Mouse (Mus musculus) small intestine, adult 2 months (tissue): ENCODE results near the gene Sarnp.

Source experiments
- CTCF ChIP-seq: fragments of 200-500 bp; IDR thresholded peaks from 2 replicates; pipeline ENCODE4 v1.5.1; 2012; ENCODE audit warnings: low read depth, mild to moderate bottlenecking, control low read depth, inconsistent platforms, low read length, moderate library complexity, mixed read lengths; ENCODE audit not compliant: insufficient replicate concordance, insufficient read length; ENCODE audit errors: extremely low read depth
- POLR2A ChIP-seq: fragments of 200-500 bp; IDR thresholded peaks from 2 replicates; pipeline ENCODE4 v1.6.1; 2012; ENCODE audit warnings: low read depth, mild to moderate bottlenecking, control low read depth, inconsistent platforms, low read length, moderate library complexity

DNA sequence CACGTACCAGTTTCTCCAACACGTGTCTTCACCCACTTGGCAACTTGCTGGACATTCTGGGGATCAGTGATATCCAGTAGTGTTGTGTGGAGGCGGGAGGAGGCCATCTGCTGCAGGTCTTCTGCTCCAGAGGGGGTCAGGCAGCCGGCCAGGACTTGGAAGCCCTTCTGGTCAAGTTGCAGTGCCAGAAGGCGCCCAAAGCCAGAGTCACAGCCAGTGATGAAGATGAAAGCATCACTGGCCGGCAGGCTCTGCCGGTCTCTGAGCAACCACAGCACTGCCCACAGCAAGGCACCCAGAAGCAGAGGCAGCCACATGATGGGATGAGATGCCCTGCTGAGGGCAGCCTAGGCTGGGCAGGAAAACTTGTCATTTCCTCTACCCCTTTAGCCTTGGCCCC lies 101.1 kb downstream of the Sarnp start:
- TF ChIP-seq POLR2A (no peak), CTCF (no peak)
